Mouse (Mus musculus) hindbrain, embryonic 15.5 days (tissue): ENCODE data around the gene Ace3. TPM values are rescaled to one million over a fixed set of nuclear protein-coding genes. Genes with fewer than 3 reads are reported as not detected.

Experiments used
- ATAC-seq: fragments of 200-750 bp; cut with Nextera tagmentation; 2 replicates; pipeline ENCODE4 v1.8.0; 2017; ENCODE audit warnings: low read depth, moderate number of reproducible peaks, moderate TSS enrichment; ENCODE audit not compliant: low FRiP score
- H3K27ac ChIP-seq: fragments of 300-500 bp; sonication (generic); replicated peaks from 2 replicates; pipeline ENCODE4 v1.5.1; 2015; ENCODE audit warnings: mild to moderate bottlenecking, inconsistent platforms
- H3K27me3 ChIP-seq: fragments of 300-500 bp; sonication (generic); 2 replicates; pipeline ENCODE4 v1.6.1; 2015; ENCODE audit warnings: control low read depth, inconsistent platforms
- H3K36me3 ChIP-seq: fragments of 300-500 bp; sonication (generic); 2 replicates; pipeline ENCODE4 v1.6.1; 2015; ENCODE audit warnings: control low read depth, inconsistent platforms
- H3K4me1 ChIP-seq: fragments of 300-500 bp; sonication (generic); replicated peaks from 2 replicates; pipeline ENCODE4 v1.6.1; 2015; ENCODE audit warnings: control low read depth, inconsistent platforms
- H3K4me2 ChIP-seq: fragments of 300-500 bp; sonication (generic); 2 replicates; pipeline ENCODE4 v1.6.1; 2015; ENCODE audit warnings: moderate library complexity, mild to moderate bottlenecking, inconsistent platforms
- H3K4me3 ChIP-seq: fragments of 300-500 bp; sonication (generic); 2 replicates; pipeline ENCODE4 v1.5.1; 2015; ENCODE audit warnings: mild to moderate bottlenecking, inconsistent platforms
- H3K9ac ChIP-seq: fragments of 300-500 bp; sonication (generic); 2 replicates; pipeline ENCODE4 v1.6.1; 2015; ENCODE audit warnings: inconsistent platforms
- H3K9me3 ChIP-seq: fragments of 300-500 bp; sonication (generic); 2 replicates; pipeline ENCODE4 v1.6.1; 2016; ENCODE audit warnings: control low read depth, inconsistent platforms
- WGBS: fragments of 180-500 bp; shearing (Covaris S2); methylation state at CpG from one replicate; pipeline ENCODE4 v1.1.7; 2015; 5-methylcytosine and 5-hydroxymethylcytosine counted together
- polyA plus RNA-seq: library from polyadenylated mRNA; unstranded; fragments of >200 nt; fragmentation: Nextera tagmentation; extraction: Ambion mirVana; gene quantifications from 2 replicates; pipeline ENCODE4 v1.2.1, GENCODE M21; 2015

Ace3 gene
- polyA plus RNA-seq, 1 experiment from 2014 or later, result not detected

- no peak for ATAC-seq
- Histone ChIP-seq H3K27ac (no peak overlapping the region), H3K9ac (no peak overlapping the region), H3K4me1 (no peaks in the 10 kb centered on the region), H3K36me3 (no peaks in the 10 kb centered on the region), H3K4me3 (no peak overlapping the region), H3K4me2 (no peak overlapping the region), H3K27me3 (no peaks in the 10 kb centered on the region), H3K9me3 (no peaks in the 10 kb centered on the region)
- 62% methylated on average over 6 of the region's 6 CpGs for WGBS
These were observed 7.0 kb upstream of the Ace3 start for GRCm38 (mm10) chr11:105987446-105987845.

- H3K4me1 ChIP-seq, result no peaks in the 10 kb centered on the region
- no peak overlapping the region for H3K27ac ChIP-seq
- 74% methylated on average over 6 of the region's 6 CpGs for WGBS
- H3K27me3 ChIP-seq, result no peaks in the 10 kb centered on the region
- no peak overlapping the region for H3K4me3 ChIP-seq
- H3K4me2 ChIP-seq, result no peak overlapping the region
- H3K36me3 ChIP-seq, result no peaks in the 10 kb centered on the region
- H3K9me3 ChIP-seq, result no peaks in the 10 kb centered on the region
- no peak for ATAC-seq
- no peak overlapping the region for H3K9ac ChIP-seq
These were observed 5.0 kb upstream of the Ace3 start for GRCm38 (mm10) chr11:105989446-105989845.

DNA sequence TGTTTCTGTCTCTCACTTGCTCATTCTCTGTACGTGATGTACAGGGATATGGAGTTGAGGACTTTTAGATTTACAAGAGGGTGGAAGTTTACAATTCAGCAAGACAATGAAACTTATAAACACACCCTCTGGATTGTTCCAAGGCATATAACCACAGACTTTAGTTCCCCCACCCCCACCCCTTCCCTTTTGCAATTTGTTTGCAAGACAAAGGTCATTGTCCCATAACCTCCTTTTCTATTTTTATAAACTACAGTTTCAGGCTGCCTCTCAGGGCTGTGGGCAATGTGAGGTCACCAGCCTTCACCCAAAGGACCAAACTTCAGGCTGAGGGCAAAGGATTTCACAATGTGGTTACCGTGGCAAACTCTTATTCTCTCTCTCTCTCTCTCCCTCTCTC lies 4.2 kb upstream of the Ace3 start:
- Histone ChIP-seq H3K36me3 (no peaks in the 10 kb centered on the region), H3K9me3 (no peaks in the 10 kb centered on the region), H3K4me2 (no peak overlapping the region), H3K27me3 (no peaks in the 10 kb centered on the region), H3K9ac (no peak overlapping the region), H3K4me1 (no peaks in the 10 kb centered on the region), H3K4me3 (no peak overlapping the region), H3K27ac (no peak overlapping the region)
- no peak for ATAC-seq
- 67% methylated on average over 2 of the region's 2 CpGs for WGBS

- H3K36me3 ChIP-seq, result no peaks in the 10 kb centered on the region
These were observed 5.6 kb downstream of the Ace3 start for GRCm38 (mm10) chr11:106000062-106000461.

GRCm38 (mm10) chr11:106001718-106002117 lies 7.2 kb downstream of the Ace3 start:
- Histone ChIP-seq H3K4me2 (no peak overlapping the region), H3K9me3 (no peaks in the 10 kb centered on the region), H3K27me3 (no peaks in the 10 kb centered on the region), H3K9ac (no peak overlapping the region), H3K4me1 (no peaks in the 10 kb centered on the region), H3K4me3 (no peak overlapping the region), H3K27ac (no peak overlapping the region), H3K36me3 (no peaks in the 10 kb centered on the region)
- no peak for ATAC-seq
- WGBS, result 51% methylated on average over 4 of the region's 4 CpGs

More at GRCm38 (mm10) chr11:106000062-106000461, 5.6 kb downstream of the Ace3 start:
- H3K27me3 ChIP-seq, result no peaks in the 10 kb centered on the region
- H3K9me3 ChIP-seq, result no peaks in the 10 kb centered on the region
- H3K9ac ChIP-seq, result no peak overlapping the region
- H3K4me1 ChIP-seq, result no peaks in the 10 kb centered on the region
- no peak overlapping the region for H3K4me2 ChIP-seq
- H3K27ac ChIP-seq, result no peak overlapping the region
- ATAC-seq, result no peak
- WGBS, result 89% methylated on average over 6 of the region's 6 CpGs
- H3K4me3 ChIP-seq, result no peak overlapping the region

DNA sequence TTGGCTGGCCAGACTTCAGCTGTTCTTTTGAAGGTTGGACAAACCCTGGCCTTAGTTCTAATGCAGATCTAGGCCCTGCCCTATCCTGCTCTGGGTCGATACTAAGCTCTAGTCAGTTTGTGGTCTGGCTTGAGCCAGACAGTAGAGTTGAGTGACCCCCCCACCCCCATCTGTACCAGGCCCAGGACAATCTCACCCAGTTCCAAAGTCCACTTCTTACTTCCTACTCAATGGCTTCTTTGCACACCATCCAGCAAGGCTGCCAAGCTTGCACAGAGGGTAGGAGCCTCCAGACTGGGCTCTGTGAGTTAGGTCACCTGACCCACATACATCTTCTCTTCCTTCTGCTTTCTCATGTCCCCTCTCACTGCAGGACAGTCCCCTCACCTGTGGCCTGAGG lies 10.1 kb downstream of the Ace3 start:
- 70% methylated on average over 1 of the region's 1 CpGs for WGBS
- H3K27ac ChIP-seq, result no peak overlapping the region
- no peak overlapping the region for H3K4me3 ChIP-seq

DNA sequence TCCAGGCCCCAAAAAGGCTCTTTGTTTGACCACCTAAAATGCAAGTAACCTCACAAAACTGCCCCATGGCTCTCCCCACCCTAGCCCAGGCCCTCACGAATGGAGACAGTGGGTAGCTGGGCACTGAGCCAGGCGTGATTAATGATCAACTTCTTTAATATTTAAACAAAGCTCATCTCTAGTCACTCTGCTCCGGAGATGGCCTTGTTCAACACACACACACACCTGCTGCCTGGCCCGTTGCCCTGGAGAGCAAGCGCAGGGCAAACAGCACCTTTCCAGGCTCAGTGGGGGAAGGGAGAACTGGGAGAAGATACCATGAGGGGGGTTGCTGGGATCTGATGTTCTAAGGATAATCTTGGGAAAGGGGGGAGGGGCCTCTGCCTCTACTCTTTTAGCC lies 11.5 kb downstream of the Ace3 start:
- no peak for ATAC-seq
- H3K4me1 ChIP-seq, result peaks cover 5% of the 10 kb centered on the region
- H3K9me3 ChIP-seq, result no peaks in the 10 kb centered on the region
- no peak overlapping the region for H3K4me2 ChIP-seq
- peaks cover 3% of the 10 kb centered on the region; the same call in 1 of the 2 replicates for H3K27me3 ChIP-seq
- H3K4me3 ChIP-seq, result no peak overlapping the region
- no peak overlapping the region for H3K9ac ChIP-seq
- no peaks in the 10 kb centered on the region for H3K36me3 ChIP-seq
- 34% methylated on average over 5 of the region's 5 CpGs for WGBS
- H3K27ac ChIP-seq, result no peak overlapping the region

More for the DNA sequence above, 10.1 kb downstream of the Ace3 start:
- peaks cover 3% of the 10 kb centered on the region; the same call in 1 of the 2 replicates for H3K27me3 ChIP-seq
- no peak overlapping the region for H3K9ac ChIP-seq
- ATAC-seq, result no peak
- H3K4me2 ChIP-seq, result no peak overlapping the region
- H3K9me3 ChIP-seq, result no peaks in the 10 kb centered on the region
- H3K36me3 ChIP-seq, result no peaks in the 10 kb centered on the region
- H3K4me1 ChIP-seq, result peaks cover 5% of the 10 kb centered on the region

DNA sequence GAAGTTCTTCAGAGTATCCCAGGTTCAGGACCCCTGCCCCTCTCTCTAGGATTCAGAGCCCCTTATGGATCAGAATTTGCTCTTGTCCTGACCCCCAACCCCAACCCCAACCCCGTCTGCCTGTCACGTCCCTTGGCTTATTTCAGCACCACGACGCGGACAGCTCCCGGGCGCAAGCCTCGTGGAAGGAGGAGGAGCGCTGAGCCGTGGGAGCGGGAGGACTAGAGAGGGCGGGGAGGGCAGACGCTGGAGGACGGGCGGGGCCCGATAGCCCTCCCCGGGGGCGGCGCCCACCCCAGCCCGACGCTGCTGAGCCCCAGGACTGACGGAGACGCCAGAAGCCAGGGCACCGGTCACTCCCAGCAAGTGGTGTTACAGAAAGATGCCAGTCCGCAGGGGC lies 13.3 kb downstream of the Ace3 start, which contains the start of gene Kcnh6:
Gene Kcnh6 (plus strand): TSS at position 304 of the 400 bp plus-strand sequence.
- no peaks in the 10 kb centered on the region for H3K36me3 ChIP-seq
- under 1% methylated on average over 25 of the region's 25 CpGs for WGBS
- no peaks in the 10 kb centered on the region for H3K9me3 ChIP-seq
- peak within 1 kb of the TSS; percentile 56 for H3K4me2 ChIP-seq
- H3K27ac ChIP-seq, result no peak within 1 kb of the TSS
- peaks cover 8% of the 10 kb centered on the region for H3K4me1 ChIP-seq
- ATAC-seq, result 0 out of 2 replicates have a peak, but pooled peaks have one; percentile 56
- peaks cover 3% of the 10 kb centered on the region; the same call in 1 of the 2 replicates for H3K27me3 ChIP-seq
- H3K4me3 ChIP-seq, result peak within 1 kb of the TSS; percentile 25; the same call in 1 of the 2 replicates
- H3K9ac ChIP-seq, result no peak within 1 kb of the TSS

- WGBS, result 59% methylated on average over 7 of the region's 7 CpGs
- H3K9ac ChIP-seq, result no peak overlapping the region
- ATAC-seq, result no peak
- no peaks in the 10 kb centered on the region for H3K36me3 ChIP-seq
- no peaks in the 10 kb centered on the region for H3K9me3 ChIP-seq
- H3K4me1 ChIP-seq, result peaks cover 20% of the 10 kb centered on the region
- H3K4me2 ChIP-seq, result no peak overlapping the region
- H3K27ac ChIP-seq, result no peak overlapping the region
- H3K27me3 ChIP-seq, result peaks cover 3% of the 10 kb centered on the region; the same call in 1 of the 2 replicates
- H3K4me3 ChIP-seq, result no peak overlapping the region
These were observed 18.2 kb downstream of the Ace3 start for GRCm38 (mm10) chr11:106012711-106013110.

DNA sequence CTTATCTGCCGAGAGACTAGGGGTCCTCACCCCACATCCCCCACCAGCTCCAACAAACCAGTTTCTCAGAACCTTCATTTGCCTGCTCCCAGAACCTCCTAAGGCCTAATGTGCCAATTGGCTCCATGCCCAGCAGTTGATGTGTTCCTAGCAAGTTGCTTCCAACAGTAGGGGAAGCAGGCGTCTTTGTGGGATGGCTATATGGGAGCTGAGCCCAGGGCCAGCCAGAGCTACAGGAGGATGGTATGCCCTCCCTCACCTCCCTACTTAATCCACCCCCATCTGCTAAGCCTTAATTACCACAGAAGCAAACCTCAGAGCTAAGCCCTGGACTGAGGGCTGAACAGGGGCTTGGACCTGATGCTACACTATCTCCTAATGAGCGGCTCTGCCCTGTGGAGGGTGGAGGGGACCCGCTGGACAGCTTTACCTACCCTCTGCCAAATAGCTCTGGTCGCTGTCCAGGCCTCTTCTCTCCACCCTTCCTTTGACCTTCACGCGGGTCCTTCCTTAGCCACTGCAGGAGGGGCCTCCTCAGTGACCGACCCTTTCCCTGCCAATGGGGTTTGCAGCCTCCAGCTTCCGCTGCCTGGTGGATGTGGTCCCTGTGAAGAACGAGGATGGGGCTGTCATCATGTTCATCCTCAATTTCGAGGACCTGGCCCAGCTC lies 19.2 kb downstream of the Ace3 start:
- peaks cover 2% of the 10 kb centered on the region; the same call in 1 of the 2 replicates for H3K27me3 ChIP-seq
- no peak overlapping the region for H3K4me3 ChIP-seq
- no peaks in the 10 kb centered on the region for H3K36me3 ChIP-seq
- no peaks in the 10 kb centered on the region for H3K9me3 ChIP-seq
- H3K4me1 ChIP-seq, result peaks cover 15% of the 10 kb centered on the region
- ATAC-seq, result peak; percentile 39; the same call in 1 of the 2 replicates
- peak overlapping the region; percentile 34; the same call in 1 of the 2 replicates for H3K27ac ChIP-seq
- 68% methylated on average over 11 of the region's 11 CpGs for WGBS
- H3K4me2 ChIP-seq, result no peak overlapping the region
- H3K9ac ChIP-seq, result no peak overlapping the region

DNA sequence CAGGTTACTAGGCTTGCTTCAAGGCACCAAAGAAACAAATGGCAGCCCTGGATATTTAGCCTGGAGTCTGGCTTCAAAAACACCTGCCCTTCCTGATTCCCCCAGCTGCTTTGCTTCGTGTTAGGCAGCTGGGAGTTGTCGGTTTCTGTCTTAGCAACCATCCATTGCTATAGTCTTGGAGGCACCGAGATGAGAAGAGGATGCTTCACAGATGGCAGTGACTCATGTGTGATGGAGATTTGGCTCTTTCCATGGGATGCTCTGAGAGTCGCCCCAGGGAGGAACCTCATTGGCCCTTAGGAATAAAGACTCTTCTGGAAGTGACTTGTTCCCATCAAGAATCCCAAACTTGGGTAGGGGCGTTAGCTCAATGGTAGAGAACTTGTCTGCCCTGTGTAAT lies 22.0 kb downstream of the Ace3 start:
- ATAC-seq, result no peak
- Histone ChIP-seq H3K9me3 (no peaks in the 10 kb centered on the region), H3K36me3 (no peaks in the 10 kb centered on the region), H3K27me3 (0 out of 2 replicates have a peak, but pooled peaks cover 2% of the 10 kb centered on the region), H3K4me1 (peaks cover 32% of the 10 kb centered on the region), H3K9ac (no peak overlapping the region), H3K27ac (no peak overlapping the region), H3K4me3 (no peak overlapping the region), H3K4me2 (no peak overlapping the region)
- WGBS, result 77% methylated on average over 5 of the region's 5 CpGs

DNA sequence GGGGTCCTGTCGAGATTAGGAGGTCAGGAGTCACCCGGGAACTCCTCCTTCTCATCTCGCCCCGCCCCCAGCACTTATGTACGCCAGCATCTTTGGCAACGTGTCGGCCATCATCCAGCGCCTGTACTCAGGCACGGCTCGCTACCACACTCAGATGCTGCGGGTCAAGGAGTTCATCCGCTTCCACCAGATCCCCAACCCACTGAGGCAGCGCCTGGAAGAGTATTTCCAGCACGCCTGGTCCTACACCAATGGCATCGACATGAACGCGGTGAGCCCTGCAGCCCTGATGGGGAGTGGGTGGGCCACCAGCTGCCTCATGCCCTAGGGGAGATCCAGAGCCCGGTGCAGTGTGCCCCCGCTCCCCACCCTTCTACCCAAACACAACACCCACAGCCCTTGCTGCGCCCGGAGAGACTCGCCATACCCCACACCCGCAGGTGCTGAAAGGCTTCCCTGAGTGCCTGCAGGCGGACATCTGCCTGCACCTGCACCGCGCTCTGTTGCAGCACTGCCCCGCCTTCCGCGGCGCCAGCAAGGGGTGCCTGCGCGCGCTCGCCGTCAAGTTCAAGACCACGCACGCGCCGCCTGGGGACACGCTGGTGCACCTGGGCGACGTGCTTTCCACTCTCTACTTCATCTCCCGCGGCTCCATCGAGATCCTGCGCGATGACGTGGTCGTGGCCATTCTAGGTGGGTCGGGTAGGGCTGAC lies 25.7 kb downstream of the Ace3 start:
- H3K9me3 ChIP-seq, result no peaks in the 10 kb centered on the region
- ATAC-seq, result peak; percentile 85
- H3K27me3 ChIP-seq, result peaks cover 9% of the 10 kb centered on the region; the same call in 1 of the 2 replicates
- H3K27ac ChIP-seq, result peak overlapping the region; percentile 81
- under 1% methylated on average over 50 of the region's 50 CpGs for WGBS
- H3K4me1 ChIP-seq, result peaks cover 18% of the 10 kb centered on the region
- H3K9ac ChIP-seq, result peak overlapping the region; percentile 57
- no peaks in the 10 kb centered on the region for H3K36me3 ChIP-seq
- peak overlapping the region; percentile 49 for H3K4me3 ChIP-seq
- H3K4me2 ChIP-seq, result peak overlapping the region; percentile 73
